Mouse (Mus musculus): ENCODE data around the gene Snrpa. TPM values are rescaled to one million over a fixed set of nuclear protein-coding genes. Genes with fewer than 3 reads are reported as not detected.
A peak's percentile ranks its signal among the peaks of the same experiment; 100 is the strongest.

Gene Snrpa
- polyA plus RNA-seq, 1 experiment from 2014 or later: 192 TPM

DNA sequence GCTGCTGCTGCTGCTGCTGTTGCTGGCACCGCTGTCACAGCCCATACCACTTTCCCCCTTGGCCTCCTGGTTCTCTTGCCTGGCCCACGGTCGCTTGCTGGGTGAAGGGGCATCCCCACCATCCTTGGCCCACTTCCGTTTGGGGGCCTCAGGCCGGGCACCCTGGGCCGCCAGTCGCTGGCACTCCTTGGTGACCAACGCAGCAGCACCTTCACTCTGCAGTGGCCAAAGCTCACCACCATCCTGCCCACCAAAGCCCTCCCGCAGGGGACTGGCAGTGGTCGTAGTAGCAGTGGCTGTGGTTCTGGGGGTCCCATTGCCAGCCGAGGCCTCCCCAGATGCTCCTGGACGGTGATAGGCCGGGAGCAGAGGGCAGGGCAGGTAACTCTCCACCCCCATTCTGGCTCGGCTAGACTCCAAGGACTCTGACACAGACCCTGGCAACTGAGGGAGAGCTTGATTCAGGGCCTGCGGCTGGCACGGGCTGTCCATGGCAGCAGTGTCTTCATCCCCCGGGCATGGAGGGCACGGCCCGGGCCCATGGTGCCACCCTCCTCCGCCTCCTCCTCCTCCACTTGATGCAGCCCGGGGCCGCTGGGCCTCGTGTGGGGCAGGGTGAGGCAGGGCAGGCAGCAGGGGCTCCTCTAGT, 30.9 kb downstream of the Snrpa start:
- peak overlapping the region; percentile 88 for H3K4me3 ChIP-seq (replicated peaks; ENCODE audit: low read length)
- ATAC-seq (ENCODE audit: low FRiP score): no peak
- H3K9me3 ChIP-seq (ENCODE audit: control insufficient read depth, low read length): no peaks in the 10 kb centered on the region
- H3K27ac ChIP-seq: no peak overlapping the region; the same call in 1 of the 2 replicates
- peak overlapping the region; percentile 88 for H3K9ac ChIP-seq
- WGBS: 78% methylated on average over 23 of the region's 23 CpGs
- no peak for DNase-seq (ENCODE audit: low spot score)
- peaks cover 50% of the 10 kb centered on the region for H3K36me3 ChIP-seq (replicated peaks; ENCODE audit: control insufficient read depth, insufficient read depth)
- H3K27me3 ChIP-seq (ENCODE audit: control insufficient read depth, insufficient read depth, low read length): no peaks in the 10 kb centered on the region
- H3K4me1 ChIP-seq (replicated peaks; ENCODE audit: control insufficient read depth, insufficient read depth, low read length): peaks cover 52% of the 10 kb centered on the region
- peak overlapping the region; percentile 64 for H3K4me2 ChIP-seq (replicated peaks)

DNA sequence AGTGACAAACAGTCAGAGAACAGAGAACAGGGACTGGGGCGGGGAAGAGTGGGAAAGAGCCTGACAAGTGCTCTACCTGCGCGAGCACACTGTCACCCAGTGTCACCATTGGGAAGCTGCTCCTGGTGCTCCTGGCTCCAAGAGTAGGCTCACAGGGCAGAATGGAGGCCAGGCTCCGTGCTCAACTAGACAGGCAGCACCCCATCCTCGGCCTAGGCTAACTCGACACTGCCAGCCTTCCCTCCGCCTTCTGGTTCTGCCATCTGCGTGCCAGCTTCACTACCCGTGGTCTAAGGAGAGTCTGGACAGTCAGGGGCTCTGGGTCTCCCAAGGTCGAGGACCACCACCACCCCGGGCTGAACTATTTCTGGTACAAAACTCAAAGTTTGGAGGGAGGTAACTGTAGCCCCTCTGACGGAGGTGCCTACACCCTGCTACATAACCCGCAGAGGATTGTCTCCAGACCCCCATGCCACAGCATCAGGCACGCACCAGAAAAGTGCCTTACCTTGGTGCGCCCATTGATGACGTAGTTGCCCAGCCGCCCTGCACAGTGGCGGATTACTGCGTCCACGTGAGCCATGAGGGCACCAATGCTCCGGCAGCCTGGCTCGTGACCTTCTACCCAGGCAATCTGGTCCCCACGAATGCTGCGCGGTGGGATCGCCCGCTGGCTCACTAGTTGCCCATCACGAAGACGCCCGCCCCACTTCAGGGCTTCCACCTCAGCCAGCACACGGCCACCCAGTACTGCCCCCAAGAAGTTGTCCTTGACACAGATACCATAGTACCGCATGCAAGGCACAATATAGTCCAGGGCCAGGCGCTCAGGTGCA, 31.7 kb downstream of the Snrpa start:
- 85% methylated on average over 33 of the region's 33 CpGs for WGBS
- Histone ChIP-seq H3K4me2 (replicated peaks) (peak overlapping the region; percentile 64), H3K36me3 (replicated peaks; ENCODE audit: control insufficient read depth, insufficient read depth) (peaks cover 51% of the 10 kb centered on the region), H3K9me3 (ENCODE audit: control insufficient read depth, low read length) (no peaks in the 10 kb centered on the region), H3K4me1 (replicated peaks; ENCODE audit: control insufficient read depth, insufficient read depth, low read length) (peaks cover 56% of the 10 kb centered on the region), H3K4me3 (replicated peaks; ENCODE audit: low read length) (peak overlapping the region; percentile 88), H3K27me3 (ENCODE audit: control insufficient read depth, insufficient read depth, low read length) (no peaks in the 10 kb centered on the region), H3K27ac (no peak overlapping the region), H3K9ac (peak overlapping the region; percentile 88)
- ATAC-seq (ENCODE audit: low FRiP score) (no peak), DNase-seq (ENCODE audit: low spot score) (no peak)

GRCm38 (mm10) chr7:27163450-27163805, 32.6 kb downstream of the Snrpa start:
- DNase-seq (ENCODE audit: low spot score): no peak
- Histone ChIP-seq H3K4me2 (replicated peaks) (peak overlapping the region; percentile 64), H3K27ac (no peak overlapping the region), H3K4me3 (replicated peaks; ENCODE audit: low read length) (peak overlapping the region; percentile 88; the same call in 1 of the 2 replicates), H3K4me1 (replicated peaks; ENCODE audit: control insufficient read depth, insufficient read depth, low read length) (peaks cover 56% of the 10 kb centered on the region), H3K9me3 (ENCODE audit: control insufficient read depth, low read length) (no peaks in the 10 kb centered on the region), H3K9ac (peak overlapping the region; percentile 88), H3K27me3 (ENCODE audit: control insufficient read depth, insufficient read depth, low read length) (no peaks in the 10 kb centered on the region), H3K36me3 (replicated peaks; ENCODE audit: control insufficient read depth, insufficient read depth) (peaks cover 58% of the 10 kb centered on the region)
- no peak for ATAC-seq (ENCODE audit: low FRiP score)
- 80% methylated on average over 5 of the region's 5 CpGs for WGBS

DNA sequence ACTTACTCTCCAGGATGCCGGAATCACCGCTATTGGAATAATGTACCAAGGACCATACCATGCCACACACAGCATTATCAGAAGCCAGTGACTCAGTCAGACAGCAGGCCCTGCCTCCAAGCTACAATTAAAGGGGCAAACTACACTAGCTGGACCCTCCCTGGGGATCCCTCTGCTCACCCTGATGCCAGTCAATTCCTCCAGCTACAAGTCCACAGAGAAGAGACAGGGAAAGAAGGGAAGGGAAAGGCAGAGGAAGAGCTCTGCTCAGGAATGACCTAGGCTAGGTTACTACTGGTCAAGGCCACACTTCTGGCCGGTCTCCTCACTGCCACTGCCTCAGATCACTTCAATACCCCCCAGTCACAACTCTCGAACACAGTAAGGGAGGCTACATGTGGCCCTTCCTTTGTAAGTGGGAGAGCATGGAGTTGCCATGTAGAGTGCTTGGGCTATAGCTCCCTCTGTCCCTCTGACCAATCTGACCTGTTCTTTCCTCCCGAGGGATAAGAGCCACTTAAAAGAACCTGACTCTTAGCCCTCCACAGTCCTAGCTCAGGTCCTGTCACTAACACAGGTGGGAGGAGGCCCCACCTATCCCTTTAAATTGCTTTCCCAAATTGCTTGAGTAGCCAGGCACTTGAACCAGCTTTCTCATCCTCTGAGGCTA, 33.2 kb downstream of the Snrpa start:
- Histone ChIP-seq H3K4me2 (replicated peaks) (peak overlapping the region; percentile 64), H3K4me3 (replicated peaks; ENCODE audit: low read length) (no peak overlapping the region), H3K27ac (no peak overlapping the region), H3K9me3 (ENCODE audit: control insufficient read depth, low read length) (no peaks in the 10 kb centered on the region), H3K27me3 (ENCODE audit: control insufficient read depth, insufficient read depth, low read length) (no peaks in the 10 kb centered on the region), H3K36me3 (replicated peaks; ENCODE audit: control insufficient read depth, insufficient read depth) (peaks cover 63% of the 10 kb centered on the region), H3K4me1 (replicated peaks; ENCODE audit: control insufficient read depth, insufficient read depth, low read length) (peaks cover 56% of the 10 kb centered on the region), H3K9ac (peak overlapping the region; percentile 88)
- WGBS: 91% methylated on average over 5 of the region's 5 CpGs
- ATAC-seq (ENCODE audit: low FRiP score) (no peak), DNase-seq (ENCODE audit: low spot score) (no peak)

DNA sequence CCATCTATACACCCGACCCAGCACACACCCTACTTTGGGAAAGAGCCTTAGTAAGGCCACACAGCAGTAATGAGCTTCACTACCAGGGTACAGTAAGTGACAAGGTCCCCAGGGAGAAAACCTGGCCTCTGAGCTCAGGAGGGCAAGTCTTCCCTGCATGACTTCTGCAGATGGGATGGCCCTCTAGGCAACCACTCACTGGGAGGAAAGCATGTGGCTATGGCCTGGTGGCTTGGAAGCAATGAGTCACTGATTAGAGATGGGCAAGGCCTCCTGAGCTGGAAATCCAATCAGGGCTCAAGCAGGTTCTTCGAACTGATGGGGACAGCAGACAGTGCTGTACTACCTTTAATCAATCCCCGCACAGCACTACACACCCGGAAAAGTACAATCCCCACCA, 34.3 kb downstream of the Snrpa start:
- no peak for DNase-seq (ENCODE audit: low spot score)
- Histone ChIP-seq H3K9me3 (ENCODE audit: control insufficient read depth, low read length) (no peaks in the 10 kb centered on the region), H3K4me3 (replicated peaks; ENCODE audit: low read length) (no peak overlapping the region), H3K9ac (no peak overlapping the region), H3K36me3 (replicated peaks; ENCODE audit: control insufficient read depth, insufficient read depth) (peaks cover 72% of the 10 kb centered on the region), H3K4me1 (replicated peaks; ENCODE audit: control insufficient read depth, insufficient read depth, low read length) (peaks cover 50% of the 10 kb centered on the region), H3K27ac (no peak overlapping the region), H3K27me3 (ENCODE audit: control insufficient read depth, insufficient read depth, low read length) (no peaks in the 10 kb centered on the region), H3K4me2 (replicated peaks) (0 out of 2 replicates have a peak overlapping the region, but pooled peaks have one; percentile 12)
- WGBS: 85% methylated on average over 4 of the region's 4 CpGs
- ATAC-seq (ENCODE audit: low FRiP score): no peak

GRCm38 (mm10) chr7:27160921-27161320, 35.1 kb downstream of the Snrpa start:
- no peaks in the 10 kb centered on the region for H3K27me3 ChIP-seq (ENCODE audit: control insufficient read depth, insufficient read depth, low read length)
- H3K9ac ChIP-seq: no peak overlapping the region
- peaks cover 72% of the 10 kb centered on the region for H3K36me3 ChIP-seq (replicated peaks; ENCODE audit: control insufficient read depth, insufficient read depth)
- no peak overlapping the region for H3K4me3 ChIP-seq (replicated peaks; ENCODE audit: low read length)
- H3K9me3 ChIP-seq (ENCODE audit: control insufficient read depth, low read length): no peaks in the 10 kb centered on the region
- no peak for ATAC-seq (ENCODE audit: low FRiP score)
- no peak overlapping the region for H3K4me2 ChIP-seq (replicated peaks)
- H3K4me1 ChIP-seq (replicated peaks; ENCODE audit: control insufficient read depth, insufficient read depth, low read length): peaks cover 50% of the 10 kb centered on the region
- no peak for DNase-seq (ENCODE audit: low spot score)
- WGBS: 85% methylated on average over 3 of the region's 3 CpGs
- no peak overlapping the region for H3K27ac ChIP-seq

DNA sequence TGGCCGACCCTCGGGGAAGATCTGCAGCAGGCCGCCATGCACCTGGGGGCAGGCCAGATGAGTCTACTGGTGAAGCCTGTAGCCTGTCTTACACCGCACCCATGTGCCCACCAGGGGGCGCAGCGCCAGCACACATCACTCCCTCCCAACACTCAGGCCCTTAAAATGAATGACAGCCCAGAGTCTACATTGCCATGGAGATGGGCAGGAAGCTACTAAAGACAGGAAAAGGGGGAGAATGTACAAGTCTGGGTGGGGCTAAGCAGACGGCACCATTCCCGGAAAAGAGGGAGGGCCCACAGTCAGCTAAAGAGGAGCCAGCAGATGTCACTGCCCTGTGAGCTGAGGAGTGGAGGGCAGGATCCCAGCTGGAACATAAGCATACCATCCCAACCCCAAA, 36.2 kb downstream of the Snrpa start:
- H3K27me3 ChIP-seq (ENCODE audit: control insufficient read depth, insufficient read depth, low read length): no peaks in the 10 kb centered on the region
- H3K4me2 ChIP-seq (replicated peaks): no peak overlapping the region
- H3K4me3 ChIP-seq (replicated peaks; ENCODE audit: low read length): peak overlapping the region; percentile 8; the same call in 1 of the 2 replicates
- H3K36me3 ChIP-seq (replicated peaks; ENCODE audit: control insufficient read depth, insufficient read depth): peaks cover 67% of the 10 kb centered on the region
- DNase-seq (ENCODE audit: low spot score) (peak; percentile 80), ATAC-seq (ENCODE audit: low FRiP score) (peak; percentile 89)
- no peaks in the 10 kb centered on the region for H3K9me3 ChIP-seq (ENCODE audit: control insufficient read depth, low read length)
- WGBS: 24% methylated on average over 8 of the region's 8 CpGs
- H3K4me1 ChIP-seq (replicated peaks; ENCODE audit: control insufficient read depth, insufficient read depth, low read length): peaks cover 43% of the 10 kb centered on the region
- H3K27ac ChIP-seq: no peak overlapping the region
- H3K9ac ChIP-seq: no peak overlapping the region

DNA sequence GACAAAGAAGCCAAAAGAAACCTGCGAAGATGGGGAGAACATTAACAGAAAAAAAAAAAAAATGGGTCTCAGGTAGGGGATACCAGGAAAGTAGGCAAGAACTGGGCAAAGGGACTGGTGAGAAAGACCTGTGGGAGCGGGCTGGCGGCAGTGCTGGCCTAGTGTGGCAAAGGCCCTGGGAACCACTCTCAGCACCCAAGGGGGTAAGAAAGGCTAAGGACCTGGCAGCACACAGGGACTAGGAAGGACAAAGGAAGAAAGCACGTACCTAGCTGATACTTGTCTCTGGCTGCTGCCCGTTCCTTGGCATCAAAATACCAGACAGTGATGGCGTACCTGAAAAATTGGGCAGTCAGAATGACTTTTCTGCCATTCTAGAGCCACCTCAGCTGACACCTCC, 36.8 kb downstream of the Snrpa start:
- DNase-seq (ENCODE audit: low spot score) (no peak), ATAC-seq (ENCODE audit: low FRiP score) (no peak)
- 98% methylated on average over 6 of the region's 6 CpGs for WGBS
- Histone ChIP-seq H3K4me3 (replicated peaks; ENCODE audit: low read length) (no peak overlapping the region), H3K4me2 (replicated peaks) (no peak overlapping the region), H3K9me3 (ENCODE audit: control insufficient read depth, low read length) (no peaks in the 10 kb centered on the region), H3K9ac (no peak overlapping the region), H3K4me1 (replicated peaks; ENCODE audit: control insufficient read depth, insufficient read depth, low read length) (peaks cover 37% of the 10 kb centered on the region), H3K27ac (no peak overlapping the region), H3K36me3 (replicated peaks; ENCODE audit: control insufficient read depth, insufficient read depth) (peaks cover 61% of the 10 kb centered on the region), H3K27me3 (ENCODE audit: control insufficient read depth, insufficient read depth, low read length) (no peaks in the 10 kb centered on the region)

GRCm38 (mm10) chr7:27158171-27158570, 37.9 kb downstream of the Snrpa start:
- DNase-seq (ENCODE audit: low spot score) (no peak), ATAC-seq (ENCODE audit: low FRiP score) (no peak)
- Histone ChIP-seq H3K27me3 (ENCODE audit: control insufficient read depth, insufficient read depth, low read length) (no peaks in the 10 kb centered on the region), H3K4me2 (replicated peaks) (no peak overlapping the region), H3K4me1 (replicated peaks; ENCODE audit: control insufficient read depth, insufficient read depth, low read length) (peaks cover 26% of the 10 kb centered on the region), H3K27ac (no peak overlapping the region), H3K36me3 (replicated peaks; ENCODE audit: control insufficient read depth, insufficient read depth) (peaks cover 53% of the 10 kb centered on the region), H3K4me3 (replicated peaks; ENCODE audit: low read length) (no peak overlapping the region), H3K9me3 (ENCODE audit: control insufficient read depth, low read length) (no peaks in the 10 kb centered on the region), H3K9ac (no peak overlapping the region)
- 96% methylated on average over 9 of the region's 9 CpGs for WGBS
